Mouse (Mus musculus) small intestine, adult 2 months (tissue): Measurements from ENCODE around the gene Trank1. TPM values are rescaled to one million over a fixed set of nuclear protein-coding genes. Genes with fewer than 3 reads are reported as not detected.

Source experiments
- H3K27ac ChIP-seq: fragments of 200-500 bp; 2 replicates; pipeline ENCODE4 v1.5.1; 2012; ENCODE audit warnings: low read depth, low read length, control low read depth, inconsistent platforms; ENCODE audit not compliant: insufficient read depth
- H3K27me3 ChIP-seq: fragments of 200-500 bp; 2 replicates; pipeline ENCODE4 v1.6.1; 2012; ENCODE audit warnings: mild to moderate bottlenecking, moderate library complexity, low read length, inconsistent platforms; ENCODE audit not compliant: control insufficient read depth, insufficient read depth
- H3K36me3 ChIP-seq: fragments of 200-500 bp; 2 replicates; pipeline ENCODE4 v1.6.1; 2012; ENCODE audit warnings: mild to moderate bottlenecking, low read length, control low read depth, inconsistent platforms; ENCODE audit not compliant: control insufficient read depth, insufficient read depth
- H3K4me1 ChIP-seq: fragments of 200-500 bp; 2 replicates; pipeline ENCODE4 v1.6.1; 2012; ENCODE audit warnings: low read length, inconsistent platforms, mixed read lengths; ENCODE audit not compliant: control insufficient read depth, insufficient read depth, insufficient read length
- H3K4me3 ChIP-seq: fragments of 200-500 bp; 2 replicates; pipeline ENCODE4 v1.5.1; 2012; ENCODE audit warnings: low read depth, mild to moderate bottlenecking, control low read depth, inconsistent platforms, low read length, moderate library complexity
- CTCF ChIP-seq: fragments of 200-500 bp; IDR thresholded peaks from 2 replicates; pipeline ENCODE4 v1.5.1; 2012; ENCODE audit warnings: low read depth, mild to moderate bottlenecking, control low read depth, inconsistent platforms, low read length, moderate library complexity, mixed read lengths; ENCODE audit not compliant: insufficient replicate concordance, insufficient read length; ENCODE audit errors: extremely low read depth
- POLR2A ChIP-seq: fragments of 200-500 bp; IDR thresholded peaks from 2 replicates; pipeline ENCODE4 v1.6.1; 2012; ENCODE audit warnings: low read depth, mild to moderate bottlenecking, control low read depth, inconsistent platforms, low read length, moderate library complexity
- WGBS: fragments of 180-500 bp; shearing (Covaris S2); methylation state at CpG from one replicate; pipeline ENCODE4 v1.1.7; 2018; 5-methylcytosine and 5-hydroxymethylcytosine counted together
- polyA plus RNA-seq: library from polyadenylated mRNA; depleted of rRNA; stranded (reverse); fragments of >200 nt; gene quantifications from 2 replicates; pipeline ENCODE4 v1.2.3, GENCODE M21; 2012; rRNA removed

Trank1 gene
- polyA plus RNA-seq, 1 experiment: 0.03 TPM

DNA sequence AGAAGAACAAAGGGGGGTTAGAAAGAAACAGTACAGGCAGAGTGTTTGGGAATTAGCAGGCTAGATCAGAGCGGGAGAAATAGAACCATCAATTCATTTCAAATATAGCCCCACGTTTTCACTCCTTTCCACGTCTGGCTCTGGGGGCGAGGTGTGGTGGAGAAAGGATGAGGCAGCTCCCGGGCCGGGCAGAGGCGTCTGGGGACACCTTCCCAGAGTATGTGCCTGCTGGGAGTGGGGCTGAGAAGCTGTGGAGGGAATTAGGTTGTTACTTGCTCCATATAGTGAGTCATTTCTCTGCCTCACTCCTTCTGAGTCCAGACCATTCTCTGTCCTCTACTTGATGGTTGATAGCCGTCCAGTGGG is 128.3 kb downstream of the Trank1 start:
- H3K4me3 ChIP-seq: no peak overlapping the region; the same call in 1 of the 2 replicates
- no peaks in the 10 kb centered on the region for H3K36me3 ChIP-seq
- TF ChIP-seq POLR2A (no peak), CTCF (no peak)
- peaks cover 5% of the 10 kb centered on the region; the same call in 1 of the 2 replicates for H3K27me3 ChIP-seq
- peaks cover 11% of the 10 kb centered on the region; the same call in 1 of the 2 replicates for H3K4me1 ChIP-seq
- 69% methylated on average over 8 of the region's 8 CpGs for WGBS
- H3K27ac ChIP-seq: no peak overlapping the region

DNA sequence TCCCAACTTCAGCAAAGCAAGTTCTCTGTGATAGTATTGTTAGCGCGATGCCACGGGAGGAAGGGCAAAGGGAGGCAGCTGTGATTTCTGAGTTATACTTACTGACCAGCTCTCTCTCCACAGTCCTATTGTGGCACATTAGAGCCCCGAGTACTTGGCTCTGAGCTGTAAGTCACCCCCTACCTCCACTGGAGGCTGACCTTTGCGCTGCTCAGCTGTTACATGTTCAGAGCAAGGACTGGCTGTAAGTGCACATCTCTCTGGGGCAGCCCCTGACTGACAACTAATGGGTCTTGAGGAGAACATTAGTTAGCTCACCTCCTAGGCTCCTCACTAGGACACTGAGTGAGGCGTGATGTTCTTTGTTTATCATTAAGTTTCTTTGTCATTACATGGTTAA is 128.9 kb downstream of the Trank1 start:
- H3K27me3 ChIP-seq: peaks cover 5% of the 10 kb centered on the region; the same call in 1 of the 2 replicates

DNA sequence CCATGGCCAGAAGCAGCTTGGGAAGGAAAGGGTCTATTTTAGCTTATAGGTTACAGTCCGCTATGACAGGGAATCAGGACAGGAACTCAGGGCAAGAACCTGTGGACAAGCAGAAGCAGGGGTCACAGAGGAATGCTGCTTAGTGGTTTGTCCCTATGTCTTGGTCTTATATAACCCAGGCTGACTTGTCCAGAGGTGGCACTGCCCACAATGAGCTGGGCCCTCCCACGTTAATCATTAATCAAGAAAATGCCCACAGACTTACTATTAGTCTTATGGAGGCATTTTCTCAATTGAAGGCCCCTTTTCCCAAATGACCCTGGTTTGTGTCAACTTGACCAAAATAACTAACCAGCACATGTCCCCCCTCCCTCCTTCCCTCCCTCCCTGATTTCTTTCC is 129.6 kb downstream of the Trank1 start:
- Histone ChIP-seq H3K36me3 (no peaks in the 10 kb centered on the region), H3K27ac (no peak overlapping the region), H3K4me3 (no peak overlapping the region), H3K4me1 (peaks cover 11% of the 10 kb centered on the region; the same call in 1 of the 2 replicates), H3K27me3 (peaks cover 5% of the 10 kb centered on the region; the same call in 1 of the 2 replicates)
- TF ChIP-seq POLR2A (no peak), CTCF (no peak)
- 78% methylated on average over 2 of the region's 2 CpGs for WGBS

More for the DNA sequence above, 128.9 kb downstream of the Trank1 start:
- TF ChIP-seq POLR2A (no peak), CTCF (no peak)
- Histone ChIP-seq H3K27ac (no peak overlapping the region), H3K4me3 (no peak overlapping the region), H3K36me3 (no peaks in the 10 kb centered on the region), H3K4me1 (peaks cover 11% of the 10 kb centered on the region; the same call in 1 of the 2 replicates)
- WGBS: 81% methylated on average over 6 of the region's 6 CpGs

Other genes with a start within 250 kb of the Trank1 start
- gene Lrrfip2, start 194.1 kb upstream of the Trank1 start, polyA plus RNA-seq: 3.7 and 15.3 TPM in 2 replicates
- 2.5 and 5.1 TPM in 2 replicates for gene Mlh1, start 39.9 kb upstream of the Trank1 start, polyA plus RNA-seq
- gene Epm2aip1, start 39.8 kb upstream of the Trank1 start, polyA plus RNA-seq: 1.8 and 2.1 TPM in 2 replicates
- 0.39 and 2.2 TPM in 2 replicates for gene Dclk3, start 127.3 kb downstream of the Trank1 start, polyA plus RNA-seq